Mouse (Mus musculus) limb, embryonic 11.5 days (tissue): ENCODE results near the gene Pigk. TPM values are rescaled to one million over a fixed set of nuclear protein-coding genes. Genes with fewer than 3 reads are reported as not detected.
"Not testable (repeated sequence)": the region's sequence is repeated elsewhere in the genome, so short reads cannot be mapped to it uniquely, and the experiment has no call there.

Experiments
- ATAC-seq: fragments of 200-750 bp; cut with Nextera tagmentation; 2 replicates; pipeline ENCODE4 v1.8.0; 2017; ENCODE audit warnings: low read depth; ENCODE audit not compliant: insufficient number of reproducible peaks, low FRiP score, low TSS enrichment
- DNase-seq: peaks from one replicate; pipeline ENCODE4 v3.0.0-alpha.2; 2015; ENCODE audit warnings: low spot score
- H3K27ac ChIP-seq: fragments of 300-500 bp; sonication (generic); replicated peaks from 2 replicates; pipeline ENCODE4 v1.5.1; 2014; ENCODE audit warnings: low read depth, mild to moderate bottlenecking, low read length
- H3K27me3 ChIP-seq: fragments of 300-500 bp; sonication (generic); 2 replicates; pipeline ENCODE4 v1.6.1; 2014; ENCODE audit warnings: mild to moderate bottlenecking, low read length, mixed read lengths; ENCODE audit not compliant: control insufficient read depth, insufficient read depth
- H3K36me3 ChIP-seq: fragments of 300-500 bp; sonication (generic); 2 replicates; pipeline ENCODE4 v1.6.1; 2014; ENCODE audit warnings: mild to moderate bottlenecking, low read length, moderate library complexity, mixed read lengths; ENCODE audit not compliant: control insufficient read depth, insufficient read depth
- H3K4me1 ChIP-seq: fragments of 300-500 bp; sonication (generic); 2 replicates; pipeline ENCODE4 v1.6.1; 2014; ENCODE audit warnings: low read length, mixed read lengths; ENCODE audit not compliant: control insufficient read depth, insufficient read depth
- H3K4me2 ChIP-seq: fragments of 300-500 bp; sonication (generic); 2 replicates; pipeline ENCODE4 v1.6.1; 2014; ENCODE audit warnings: low read depth, mild to moderate bottlenecking, moderate library complexity; ENCODE audit not compliant: severe bottlenecking
- H3K4me3 ChIP-seq: fragments of 300-500 bp; sonication (generic); 2 replicates; pipeline ENCODE4 v1.5.1; 2014; ENCODE audit warnings: low read depth, low read length
- H3K9ac ChIP-seq: fragments of 300-500 bp; sonication (generic); 2 replicates; pipeline ENCODE4 v1.6.1; 2014; ENCODE audit warnings: mild to moderate bottlenecking, low read length
- H3K9me3 ChIP-seq: fragments of 300-500 bp; sonication (generic); 2 replicates; pipeline ENCODE4 v1.6.1; 2016; ENCODE audit warnings: low read length; ENCODE audit not compliant: control insufficient read depth
- WGBS: fragments of 180-500 bp; shearing (Covaris S2); extraction: QIAGEN DNeasy Blood & Tissue Kit; methylation state at CpG from one replicate; pipeline ENCODE4 v1.1.7; 2014; 5-methylcytosine and 5-hydroxymethylcytosine counted together
- polyA plus RNA-seq: library from polyadenylated mRNA; unstranded; fragments of >200 nt; fragmentation: Nextera tagmentation; extraction: Ambion mirVana; gene quantifications from 2 replicates; pipeline ENCODE4 v1.2.1, GENCODE M21; 2014

Pigk gene
- polyA plus RNA-seq, 1 experiment from 2014 or later = 45.3 TPM

GRCm38 (mm10) chr3:152764516-152765312 lies 50.8 kb downstream of the Pigk start:
- Histone ChIP-seq H3K27me3 (no peaks in the 10 kb centered on the region), H3K9ac (no peak overlapping the region), H3K9me3 (no peaks in the 10 kb centered on the region), H3K4me2 (no peak overlapping the region), H3K36me3 (0 out of 2 replicates have a peak, but pooled peaks cover 2% of the 10 kb centered on the region), H3K4me1 (peaks cover 5% of the 10 kb centered on the region; the same call in 1 of the 2 replicates), H3K4me3 (no peak overlapping the region), H3K27ac (no peak overlapping the region)
- no peak for DNase-seq
- WGBS = 77% methylated on average over 8 of the region's 8 CpGs
- ATAC-seq = no peak

DNA sequence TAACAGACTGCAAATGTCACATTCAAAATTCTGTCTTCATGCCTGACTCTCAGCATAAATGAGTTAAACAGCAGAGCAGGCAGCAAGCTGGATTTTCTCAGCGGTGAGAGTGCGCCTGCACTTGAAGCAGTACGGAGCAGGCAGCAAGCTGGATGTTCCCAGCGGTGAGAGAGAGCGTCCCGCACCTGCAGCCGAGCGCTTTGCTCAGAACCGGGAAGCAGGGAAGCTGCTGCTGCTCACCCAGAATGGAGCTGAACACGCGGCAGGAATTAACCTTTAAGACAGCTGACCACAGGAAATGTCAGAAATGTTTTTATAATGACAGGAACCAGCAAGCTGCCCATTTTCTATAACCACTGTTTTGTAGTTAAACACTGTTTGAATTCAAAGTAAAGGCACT lies 53.6 kb downstream of the Pigk start:
- 82% methylated on average over 11 of the region's 11 CpGs for WGBS
- Histone ChIP-seq H3K9me3 (no peaks in the 10 kb centered on the region), H3K4me1 (peaks cover 5% of the 10 kb centered on the region; the same call in 1 of the 2 replicates), H3K4me2 (no peak overlapping the region), H3K9ac (no peak overlapping the region), H3K4me3 (no peak overlapping the region), H3K36me3 (0 out of 2 replicates have a peak, but pooled peaks cover 2% of the 10 kb centered on the region), H3K27ac (no peak overlapping the region), H3K27me3 (no peaks in the 10 kb centered on the region)
- no peak for ATAC-seq
- no peak for DNase-seq

DNA sequence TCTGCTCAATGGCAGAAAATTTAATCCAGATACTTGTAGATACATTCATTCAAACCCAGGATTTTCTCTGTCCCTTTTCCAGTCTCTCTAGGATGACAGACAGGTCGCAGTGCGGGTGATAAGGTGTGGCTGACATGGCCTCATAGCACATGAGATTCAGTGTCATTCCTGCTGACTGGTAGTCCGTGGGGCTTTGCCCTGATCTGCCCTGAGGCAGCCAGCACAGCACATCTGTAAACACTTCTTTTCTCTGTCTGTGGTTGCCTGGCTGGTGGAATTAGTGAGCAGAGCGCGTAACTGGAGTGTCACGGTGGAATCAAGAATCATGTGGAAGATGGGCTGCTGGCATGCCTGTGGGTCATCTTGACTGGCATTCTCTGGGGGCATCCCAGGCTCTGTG lies 56.2 kb downstream of the Pigk start:
- H3K9ac ChIP-seq = no peak overlapping the region
- H3K27me3 ChIP-seq = no peaks in the 10 kb centered on the region
- DNase-seq = no peak
- no peak overlapping the region for H3K4me2 ChIP-seq
- no peaks in the 10 kb centered on the region for H3K9me3 ChIP-seq
- no peak overlapping the region for H3K4me3 ChIP-seq
- H3K4me1 ChIP-seq = 0 out of 2 replicates have a peak, but pooled peaks cover under 1% of the 10 kb centered on the region
- 0 out of 2 replicates have a peak, but pooled peaks cover 2% of the 10 kb centered on the region for H3K36me3 ChIP-seq
- no peak for ATAC-seq
- no peak overlapping the region for H3K27ac ChIP-seq
- WGBS = 86% methylated on average over 6 of the region's 6 CpGs

DNA sequence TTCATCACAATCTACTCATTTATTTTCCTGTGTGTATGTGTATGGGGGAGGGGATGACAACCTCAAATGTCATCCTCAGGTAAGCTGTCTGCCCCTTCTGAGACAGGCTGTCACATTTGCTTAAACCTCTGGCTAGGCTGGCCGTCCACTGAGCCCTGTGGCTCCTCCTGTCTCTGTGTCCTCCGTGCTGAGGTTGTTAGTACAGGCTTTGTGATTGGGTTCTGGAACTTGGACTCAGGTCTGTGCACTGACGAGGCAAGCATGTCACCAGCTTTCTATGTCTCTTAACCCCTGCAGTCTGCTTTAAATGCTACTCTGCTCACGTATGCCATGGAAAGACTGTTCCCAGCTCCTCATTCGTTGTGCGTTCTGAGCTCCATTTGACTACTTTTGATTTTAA lies 62.5 kb downstream of the Pigk start:
- Histone ChIP-seq H3K27me3 (no peaks in the 10 kb centered on the region), H3K9ac (no peak overlapping the region), H3K4me1 (no peaks in the 10 kb centered on the region), H3K27ac (no peak overlapping the region), H3K4me2 (no peak overlapping the region), H3K36me3 (no peaks in the 10 kb centered on the region), H3K4me3 (no peak overlapping the region), H3K9me3 (no peaks in the 10 kb centered on the region)
- no peak for DNase-seq
- WGBS = 83% methylated on average over 6 of the region's 6 CpGs
- ATAC-seq = no peak

DNA sequence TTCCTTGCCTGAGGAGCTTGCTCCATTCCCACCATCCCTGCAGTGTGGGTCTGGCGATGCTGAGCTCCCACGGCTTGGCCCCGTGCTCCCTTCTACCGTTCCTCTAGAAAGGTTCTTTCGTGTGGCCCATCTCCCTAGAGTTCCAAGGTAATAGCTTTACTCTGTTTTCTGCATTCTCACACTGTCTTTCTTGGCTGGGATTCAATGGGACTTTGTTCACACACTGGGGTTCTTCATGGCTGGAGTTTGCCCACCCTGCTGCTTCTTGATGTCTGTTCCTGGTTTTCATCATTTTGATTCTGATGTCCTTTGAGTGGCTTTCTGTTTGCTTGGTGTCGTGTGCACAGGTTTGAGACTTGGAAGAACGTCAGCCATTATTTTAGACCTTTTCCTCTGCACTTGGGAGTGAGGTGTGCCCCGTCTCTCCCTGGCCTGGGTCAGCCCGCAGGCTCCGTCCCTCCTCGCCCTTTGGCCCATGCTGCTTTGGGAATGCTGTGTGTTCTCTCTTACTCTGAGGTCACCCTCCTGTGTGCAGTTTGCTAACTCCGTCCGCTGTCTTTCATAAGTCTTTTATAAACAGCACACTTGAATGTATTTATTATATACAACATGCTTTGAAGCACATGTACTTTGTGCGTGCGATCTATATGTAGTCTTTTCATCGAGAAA lies 63.1 kb downstream of the Pigk start:
- Histone ChIP-seq H3K4me1 (no peaks in the 10 kb centered on the region), H3K4me3 (no peak overlapping the region), H3K27ac (no peak overlapping the region), H3K9me3 (no peaks in the 10 kb centered on the region), H3K36me3 (no peaks in the 10 kb centered on the region), H3K4me2 (no peak overlapping the region), H3K9ac (no peak overlapping the region), H3K27me3 (no peaks in the 10 kb centered on the region)
- DNase-seq = no peak
- ATAC-seq = no peak
- 87% methylated on average over 16 of the region's 16 CpGs for WGBS

DNA sequence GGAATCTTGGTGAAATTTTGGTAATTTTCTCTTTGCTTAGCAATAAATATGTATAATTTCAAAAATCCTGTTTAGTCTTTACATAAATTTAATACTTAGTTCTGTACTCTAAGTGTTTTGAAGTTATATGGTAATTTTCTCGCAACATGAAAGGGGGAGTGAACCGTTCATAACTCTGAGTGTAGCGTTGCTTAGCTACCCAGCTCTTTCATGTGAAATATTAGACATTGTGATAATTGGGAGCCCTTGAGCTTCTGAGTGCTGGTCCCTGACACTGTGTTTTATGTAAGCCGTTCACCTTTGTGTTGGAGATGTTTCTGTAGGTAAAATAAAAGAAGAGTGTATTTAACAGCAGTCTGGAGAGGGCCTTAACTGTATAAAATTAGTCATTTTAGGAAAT lies 65.9 kb downstream of the Pigk start:
- Histone ChIP-seq H3K4me2 (no peak overlapping the region), H3K4me1 (no peaks in the 10 kb centered on the region), H3K9ac (no peak overlapping the region), H3K36me3 (no peaks in the 10 kb centered on the region), H3K9me3 (no peaks in the 10 kb centered on the region), H3K4me3 (no peak overlapping the region), H3K27ac (no peak overlapping the region), H3K27me3 (no peaks in the 10 kb centered on the region)
- 87% methylated on average over 4 of the region's 4 CpGs for WGBS
- ATAC-seq = no peak
- DNase-seq = no peak

DNA sequence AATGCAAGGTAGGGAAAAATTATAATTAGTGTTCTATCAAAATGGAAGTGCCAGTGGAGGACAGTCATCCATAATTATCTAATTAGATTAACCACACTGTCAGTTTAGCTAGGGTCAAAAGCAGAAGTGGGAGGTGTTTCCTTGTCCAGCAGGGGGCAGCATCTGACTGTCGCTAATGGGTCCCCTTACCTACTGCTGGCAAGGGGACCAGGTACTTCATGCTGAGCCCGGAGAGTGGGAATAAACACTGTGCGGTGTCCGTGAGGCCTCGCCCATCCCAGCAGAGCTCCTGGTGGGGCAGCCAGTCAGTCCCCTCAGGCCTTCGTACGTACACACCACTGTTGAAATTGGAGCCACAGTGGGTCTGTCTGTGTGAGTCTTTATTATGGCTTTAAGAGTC lies 69.9 kb downstream of the Pigk start:
- Histone ChIP-seq H3K9me3 (no peaks in the 10 kb centered on the region), H3K4me2 (no peak overlapping the region), H3K9ac (no peak overlapping the region), H3K27ac (no peak overlapping the region), H3K36me3 (no peaks in the 10 kb centered on the region), H3K4me3 (no peak overlapping the region), H3K27me3 (no peaks in the 10 kb centered on the region), H3K4me1 (no peaks in the 10 kb centered on the region)
- peak; percentile 83 for DNase-seq
- ATAC-seq = peak; percentile 70; the same call in 1 of the 2 replicates
- 15% methylated on average over 7 of the region's 7 CpGs for WGBS

GRCm38 (mm10) chr3:152784353-152784752 lies 70.5 kb downstream of the Pigk start:
- not testable (repeated sequence) for DNase-seq, H3K9ac ChIP-seq, H3K27ac ChIP-seq, H3K36me3 ChIP-seq, H3K27me3 ChIP-seq, H3K9me3 ChIP-seq, H3K4me3 ChIP-seq, H3K4me2 ChIP-seq, ATAC-seq, H3K4me1 ChIP-seq
- 82% methylated on average over 5 of the region's 13 CpGs for WGBS
